Comparison of ENCODE assay signal across 8 mouse cellular contexts in the genomic region with DNA sequence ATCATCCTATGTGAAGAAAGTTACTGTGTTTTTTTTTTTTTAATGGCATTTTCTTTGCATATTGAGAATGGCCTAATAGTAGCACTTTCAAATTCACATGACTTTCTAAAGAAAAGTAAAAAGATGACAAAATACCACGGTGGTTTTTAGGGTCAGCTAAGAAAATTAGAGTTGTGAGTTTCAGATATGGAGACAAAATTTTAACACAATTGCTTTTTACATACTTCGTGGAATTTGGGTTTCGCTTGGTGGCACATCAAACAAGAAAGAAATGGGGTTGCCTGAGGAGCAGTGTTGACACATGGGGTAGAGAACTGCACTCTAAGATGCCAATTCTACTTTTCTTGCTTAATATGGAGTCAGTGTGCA. TPM values are rescaled to one million over a fixed set of nuclear protein-coding genes. Genes with fewer than 3 reads are reported as not detected.
DNase-seq lines count a peak whose midpoint lies in the region; ATAC-seq and TF ChIP-seq lines count a peak whose summit lies in the region.

No protein-coding gene starts in this region.

- H3K4me1 ChIP-seq in heart, embryonic 10.5 days: peaks cover 74% of the 10 kb centered on the region
- H3K4me1 ChIP-seq in CH12.LX (ENCODE audit: control insufficient read depth in 1 of 2, insufficient read depth in 2 of 2): peaks cover 9 to 38% of the 10 kb centered on the region in 2 experiments; a peak in 3 of 4 replicates
- peaks cover 43% of the 10 kb centered on the region for H3K4me1 ChIP-seq in forebrain, embryonic 14.5 days (ENCODE audit: control insufficient read depth, insufficient read depth, low read length)
- peaks cover 75% of the 10 kb centered on the region for H3K4me1 ChIP-seq in liver, embryonic 16.5 days (ENCODE audit: control insufficient read depth, low read depth, low read length)

- 22% methylated on average over 3 of the region's 3 CpGs for WGBS in heart, embryonic 10.5 days
- WGBS in forebrain, embryonic 14.5 days: 16% methylated on average over 3 of the region's 3 CpGs
- WGBS in liver, embryonic 16.5 days (ENCODE audit: insufficient replicate concordance): 9% methylated on average over 3 of the region's 3 CpGs

- H3K9ac ChIP-seq in CH12.LX (ENCODE audit: insufficient read depth, low read depth): peak overlapping the region; percentile 99; the same call in 1 of the 2 replicates
- peak overlapping the region; percentile 99 for H3K9ac ChIP-seq in forebrain, embryonic 14.5 days (ENCODE audit: low read length)
- H3K9ac ChIP-seq in liver, embryonic 16.5 days (ENCODE audit: low read depth, low read length): peak overlapping the region; percentile 98

- no peak for TF ChIP-seq CTCF in CH12.LX (conservative IDR thresholded peaks at IDR 0.05 in 1 of 2, IDR thresholded peaks at IDR 0.05 in 1 of 2; ENCODE audit: low read depth in 2 of 2, low read length in 2 of 2)

- DNase-seq in heart, embryonic 10.5 days (ENCODE audit: low spot score): no peak
- no peak for DNase-seq in heart, postnatal 25 days (ENCODE audit: low spot score)
- DNase-seq in CH12.LX (ENCODE audit: extremely low read depth): no peak
- DNase-seq in forebrain, embryonic 14.5 days (ENCODE audit: low spot score): no peak
- no peak for DNase-seq in cerebellum, adult 11-12 months

- H3K9me3 ChIP-seq in heart, embryonic 10.5 days: no peaks in the 10 kb centered on the region
- no peaks in the 10 kb centered on the region for H3K9me3 ChIP-seq in CH12.LX (replicated peaks; ENCODE audit: low read length)
- no peaks in the 10 kb centered on the region for H3K9me3 ChIP-seq in forebrain, embryonic 14.5 days (replicated peaks; ENCODE audit: control insufficient read depth, low read length)
- H3K9me3 ChIP-seq in liver, embryonic 16.5 days (replicated peaks; ENCODE audit: control insufficient read depth, low read length): no peaks in the 10 kb centered on the region

- TF ChIP-seq POLR2A in CH12.LX (IDR thresholded peaks at IDR 0.05; ENCODE audit: low read depth, low read length): no peak

- no peaks in the 10 kb centered on the region for H3K27me3 ChIP-seq in heart, embryonic 10.5 days (ENCODE audit: insufficient read depth, poor library complexity, severe bottlenecking)
- H3K27me3 ChIP-seq in CH12.LX (replicated peaks): no peaks in the 10 kb centered on the region
- H3K27me3 ChIP-seq in forebrain, embryonic 14.5 days (replicated peaks; ENCODE audit: control insufficient read depth, insufficient read depth, low read length): no peaks in the 10 kb centered on the region
- no peaks in the 10 kb centered on the region for H3K27me3 ChIP-seq in liver, embryonic 16.5 days (ENCODE audit: control insufficient read depth, insufficient read depth, low read depth, low read length)

- H3K4me2 ChIP-seq in CH12.LX (ENCODE audit: insufficient read depth, low read depth, poor library complexity, severe bottlenecking): peak overlapping the region; percentile 79
- H3K4me2 ChIP-seq in forebrain, embryonic 14.5 days (ENCODE audit: low read length): peak overlapping the region; percentile 69
- peak overlapping the region; percentile 79 for H3K4me2 ChIP-seq in liver, embryonic 16.5 days (ENCODE audit: low read depth, low read length)

- TF ChIP-seq EP300 in CH12.LX (IDR thresholded peaks at IDR 0.05; ENCODE audit: low read length): no peak

- H3K36me3 ChIP-seq in heart, embryonic 10.5 days: no peaks in the 10 kb centered on the region
- peaks cover 0 to 30% of the 10 kb centered on the region in 2 experiments for H3K36me3 ChIP-seq in CH12.LX (replicated peaks in 1 of 2; ENCODE audit: control insufficient read depth in 1 of 2, insufficient read depth in 1 of 2, low read length in 1 of 2)
- H3K36me3 ChIP-seq in forebrain, embryonic 14.5 days (ENCODE audit: control insufficient read depth, insufficient read depth, low read length): no peaks in the 10 kb centered on the region
- H3K36me3 ChIP-seq in liver, embryonic 16.5 days (ENCODE audit: control insufficient read depth, insufficient read depth): no peaks in the 10 kb centered on the region

- no peak for ATAC-seq in forebrain, embryonic 14.5 days
- ATAC-seq in liver, embryonic 16.5 days (ENCODE audit: low read depth): no peak
- no peak for ATAC-seq in CD4-positive, CD25-positive, alpha-beta regulatory T cell, adult 4 months
- no peak for ATAC-seq in frontal cortex, adult (ENCODE audit: low TSS enrichment)

- in situ Hi-C loops in CH12.LX (cut with MboI; ENCODE audit: low pct_ligation_motif_present, low pct_unique_long_range_greater_than_20kb, low sequenced_read_pairs): no loop called here

- dilution Hi-C loops in CH12.LX (cut with MboI; ENCODE audit: extremely low pct_ligation_motif_present, extremely low pct_unique_long_range_greater_than_20kb, low sequenced_read_pairs): no loop called here

- no peak for TF ChIP-seq RAD21 in CH12.LX (IDR thresholded peaks at IDR 0.05; ENCODE audit: low read depth, low read length)

- peaks cover 69% of the 10 kb centered on the region for H3K79me2 ChIP-seq in CH12.LX (replicated peaks; ENCODE audit: control insufficient read depth, extremely low read depth, insufficient read depth, poor library complexity, severe bottlenecking)

- H3K4me3 ChIP-seq in heart, embryonic 10.5 days: peak overlapping the region; percentile 85
- H3K4me3 ChIP-seq in CH12.LX (replicated peaks in 1 of 3; ENCODE audit: low read depth in 2 of 3, low read length in 2 of 3, poor library complexity in 1 of 3): peak overlapping the region; percentile 91 to 97 (median 93)
- peak overlapping the region; percentile 98 for H3K4me3 ChIP-seq in forebrain, embryonic 14.5 days (ENCODE audit: low read depth, low read length)
- H3K4me3 ChIP-seq in liver, embryonic 16.5 days (ENCODE audit: low read depth, low read length): peak overlapping the region; percentile 98

- peak overlapping the region; percentile 99 for H3K27ac ChIP-seq in heart, embryonic 10.5 days
- H3K27ac ChIP-seq in CH12.LX (ENCODE audit: insufficient read depth, low read depth): no peak overlapping the region; the same call in 1 of the 2 replicates
- peak overlapping the region; percentile 96; the same call in 1 of the 2 replicates for H3K27ac ChIP-seq in forebrain, embryonic 14.5 days (ENCODE audit: low read depth, low read length)
- H3K27ac ChIP-seq in liver, embryonic 16.5 days (ENCODE audit: low read length): peak overlapping the region; percentile 96

- intact Hi-C loops in heart, postnatal 25 days (cut with DNase I): no loop called here

TF ChIP-seq in CH12.LX, 34 proteins besides CTCF, POLR2A, EP300 and RAD21:
- TF ChIP-seq MXI1 (IDR thresholded peaks at IDR 0.05; ENCODE audit: low read depth, low read length): no peak
- TF ChIP-seq SMC3 (IDR thresholded peaks at IDR 0.05; ENCODE audit: low read depth, low read length): no peak
- no peak for TF ChIP-seq JUN (IDR thresholded peaks at IDR 0.05; ENCODE audit: insufficient read depth, low read depth, low read length)
- no peak for TF ChIP-seq TCF12 (IDR thresholded peaks at IDR 0.05; ENCODE audit: low read depth, low read length)
- TF ChIP-seq ZC3H11A (IDR thresholded peaks at IDR 0.05; ENCODE audit: low read depth, low read length): no peak
- no peak for TF ChIP-seq NRF1 (IDR thresholded peaks at IDR 0.05; ENCODE audit: low read depth, low read length)
- TF ChIP-seq MAX (IDR thresholded peaks at IDR 0.05; ENCODE audit: low read length): no peak
- TF ChIP-seq E2F4 (IDR thresholded peaks at IDR 0.05; ENCODE audit: insufficient replicate concordance, low read depth, low read length): no peak
- TF ChIP-seq HCFC1 (IDR thresholded peaks at IDR 0.05; ENCODE audit: low read depth, low read length): no peak
- no peak for TF ChIP-seq POLR2AphosphoS2 (IDR thresholded peaks at IDR 0.05; ENCODE audit: low read depth, low read length)
- no peak for TF ChIP-seq RCOR1 (conservative IDR thresholded peaks at IDR 0.05; ENCODE audit: low read depth, low read length)
- no peak; the same call in 1 of the 2 replicates for TF ChIP-seq SIN3A (IDR thresholded peaks at IDR 0.05; ENCODE audit: low read length)
- no peak for TF ChIP-seq JUND (conservative IDR thresholded peaks at IDR 0.05; ENCODE audit: low read depth, low read length)
- TF ChIP-seq ELF1 (IDR thresholded peaks at IDR 0.05; ENCODE audit: low read depth, low read length): no peak
- TF ChIP-seq KAT2A (IDR thresholded peaks at IDR 0.05; ENCODE audit: insufficient replicate concordance, low read length): no peak
TF ChIP-seq in CH12.LX: peak in this region for 0.

RNA-seq across cellular contexts. Expression of a gene that starts 1.4 kb away (rescaled TPM):
- polyA plus RNA-seq in heart, embryonic 10.5 days (2016; fragmentation: Nextera tagmentation; extraction: Ambion mirVana): 11.2 and 11.8 TPM in 2 replicates
- 10 to 100 TPM in 1 of 2 experiments, 1 to 10 TPM in 1; 9.9 to 12.4 TPM for total RNA-seq in heart, postnatal 25 days (2021)
- total RNA-seq in CH12.LX (2012; rRNA removed) (4.1 and 4.4 TPM in 2 replicates), CH12.LX (2014; rRNA removed) (4.8 and 4.9 TPM in 2 replicates)
- polyA plus RNA-seq in CH12.LX (2012; ENCODE audit: insufficient read length, low read depth): 6.5 and 7.7 TPM in 2 replicates
- polyA plus RNA-seq in forebrain, embryonic 14.5 days (2014; fragmentation: Nextera tagmentation; extraction: Ambion mirVana): 12.7 and 15.0 TPM in 2 replicates
- 5.6 and 7.2 TPM in 2 replicates for polyA plus RNA-seq in liver, embryonic 16.5 days (2015; fragmentation: Nextera tagmentation; extraction: Ambion mirVana)
- 1 to 10 TPM; 8.1 to 8.7 TPM for polyA plus RNA-seq in CD4-positive, CD25-positive, alpha-beta regulatory T cell, adult 4 months (2017; shearing (Covaris generic))

RNA-seq across cellular contexts. Expression of a gene that starts 47.2 kb away (rescaled TPM):
- polyA plus RNA-seq in heart, embryonic 10.5 days (2016; fragmentation: Nextera tagmentation; extraction: Ambion mirVana): 41.9 and 60.6 TPM in 2 replicates
- 100 to 1,000 TPM; 417 to 451 TPM for total RNA-seq in heart, postnatal 25 days (2021)
- total RNA-seq in CH12.LX (2012; rRNA removed) (0.59 and 0.85 TPM in 2 replicates), CH12.LX (2014; rRNA removed) (1.2 and 2.0 TPM in 2 replicates)
- polyA plus RNA-seq in CH12.LX (2012; ENCODE audit: insufficient read length, low read depth): 2.0 and 2.4 TPM in 2 replicates
- polyA plus RNA-seq in forebrain, embryonic 14.5 days (2014; fragmentation: Nextera tagmentation; extraction: Ambion mirVana): 24.0 and 35.5 TPM in 2 replicates
- 9.0 and 12.4 TPM in 2 replicates for polyA plus RNA-seq in liver, embryonic 16.5 days (2015; fragmentation: Nextera tagmentation; extraction: Ambion mirVana)
- polyA plus RNA-seq in CD4-positive, CD25-positive, alpha-beta regulatory T cell, adult 4 months (2017; shearing (Covaris generic)): 100 to 1,000 TPM; 290 to 362 TPM
